Mouse (Mus musculus): ENCODE results near the gene Npc2.

- no peak for TF ChIP-seq POLR2A (IDR thresholded peaks at IDR 0.05; ENCODE audit: borderline replicate concordance, extremely low read depth, low read depth, low read length)
- TF ChIP-seq CTCF (IDR thresholded peaks at IDR 0.05; ENCODE audit: insufficient read depth, low read length) = no peak
These were observed 65.1 kb downstream of the Npc2 start for GRCm38 (mm10) chr12:84707804-84708203.

Measured in lung, adult 2 months (tissue).